Mouse (Mus musculus): ENCODE measurements around the gene Slc6a16. TPM values are rescaled to one million over a fixed set of nuclear protein-coding genes. Genes with fewer than 3 reads are reported as not detected.

Gene Slc6a16
- polyA plus RNA-seq, 1 experiment from 2014 or later, result not detected

- Histone ChIP-seq H3K4me1 (replicated peaks; ENCODE audit: control insufficient read depth, insufficient read depth, low read length) (no peaks in the 10 kb centered on the region), H3K4me3 (ENCODE audit: low read depth, low read length) (no peak overlapping the region), H3K9me3 (ENCODE audit: control insufficient read depth) (no peaks in the 10 kb centered on the region), H3K36me3 (ENCODE audit: control insufficient read depth, insufficient read depth) (no peaks in the 10 kb centered on the region), H3K27me3 (replicated peaks; ENCODE audit: control insufficient read depth, insufficient read depth, low read length) (peaks cover 19% of the 10 kb centered on the region; the same call in 1 of the 2 replicates), H3K9ac (ENCODE audit: low read depth, low read length) (no peak overlapping the region), H3K27ac (ENCODE audit: low read depth, low read length) (no peak overlapping the region), H3K4me2 (replicated peaks; ENCODE audit: low read depth) (no peak overlapping the region)
- no peak for ATAC-seq
- 69% methylated on average over 17 of the region's 17 CpGs for whole genome bisulfite sequencing
- TF ChIP-seq CTCF (IDR thresholded peaks at IDR 0.05; ENCODE audit: low read depth), result no peak
Observed at GRCm38 (mm10) chr7:45193871-45194785, 46.8 kb upstream of the Slc6a16 start.

GRCm38 (mm10) chr7:45195341-45196175 lies 45.3 kb upstream of the Slc6a16 start:
- Histone ChIP-seq H3K27ac (ENCODE audit: low read depth, low read length) (no peak overlapping the region), H3K36me3 (ENCODE audit: control insufficient read depth, insufficient read depth) (no peaks in the 10 kb centered on the region), H3K4me1 (replicated peaks; ENCODE audit: control insufficient read depth, insufficient read depth, low read length) (no peaks in the 10 kb centered on the region), H3K4me3 (ENCODE audit: low read depth, low read length) (no peak overlapping the region), H3K27me3 (replicated peaks; ENCODE audit: control insufficient read depth, insufficient read depth, low read length) (peaks cover 6% of the 10 kb centered on the region; the same call in 1 of the 2 replicates), H3K4me2 (replicated peaks; ENCODE audit: low read depth) (no peak overlapping the region), H3K9me3 (ENCODE audit: control insufficient read depth) (no peaks in the 10 kb centered on the region), H3K9ac (ENCODE audit: low read depth, low read length) (no peak overlapping the region)
- 71% methylated on average over 13 of the region's 13 CpGs for WGBS
- no peak for TF ChIP-seq CTCF (IDR thresholded peaks at IDR 0.05; ENCODE audit: low read depth)
- no peak for ATAC-seq

DNA sequence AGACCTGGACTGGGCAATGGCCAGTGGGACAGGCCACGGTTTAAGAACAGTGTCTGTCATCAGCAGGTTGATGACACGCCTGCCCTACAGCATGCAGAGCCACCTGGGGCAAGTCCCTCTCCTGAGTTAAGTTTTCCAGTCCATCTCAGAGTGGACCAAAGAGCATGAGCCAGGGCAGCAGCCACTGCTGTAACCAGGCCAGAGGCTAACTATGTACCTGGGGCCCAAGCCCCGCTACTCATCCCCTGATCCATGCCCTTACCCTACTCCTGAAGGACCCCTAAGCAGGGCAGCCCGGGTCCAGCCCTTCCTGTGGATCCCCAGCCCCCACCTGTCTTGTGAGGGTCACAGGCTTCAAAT lies 44.7 kb upstream of the Slc6a16 start:
- no peak overlapping the region for H3K4me2 ChIP-seq (replicated peaks; ENCODE audit: low read depth)
- no peak overlapping the region for H3K9ac ChIP-seq (ENCODE audit: low read depth, low read length)
- H3K4me1 ChIP-seq (replicated peaks; ENCODE audit: control insufficient read depth, insufficient read depth, low read length), result no peaks in the 10 kb centered on the region
- no peak for ATAC-seq
- H3K36me3 ChIP-seq (ENCODE audit: control insufficient read depth, insufficient read depth), result no peaks in the 10 kb centered on the region
- peaks cover 3% of the 10 kb centered on the region; the same call in 1 of the 2 replicates for H3K27me3 ChIP-seq (replicated peaks; ENCODE audit: control insufficient read depth, insufficient read depth, low read length)
- H3K4me3 ChIP-seq (ENCODE audit: low read depth, low read length), result no peak overlapping the region
- 85% methylated on average over 4 of the region's 4 CpGs for WGBS
- H3K9me3 ChIP-seq (ENCODE audit: control insufficient read depth), result no peaks in the 10 kb centered on the region
- TF ChIP-seq CTCF (IDR thresholded peaks at IDR 0.05; ENCODE audit: low read depth), result no peak
- no peak overlapping the region for H3K27ac ChIP-seq (ENCODE audit: low read depth, low read length)

GRCm38 (mm10) chr7:45196994-45197393 lies 43.9 kb upstream of the Slc6a16 start:
- Histone ChIP-seq H3K9me3 (ENCODE audit: control insufficient read depth) (no peaks in the 10 kb centered on the region), H3K9ac (ENCODE audit: low read depth, low read length) (no peak overlapping the region), H3K4me3 (ENCODE audit: low read depth, low read length) (no peak overlapping the region), H3K36me3 (ENCODE audit: control insufficient read depth, insufficient read depth) (no peaks in the 10 kb centered on the region), H3K27ac (ENCODE audit: low read depth, low read length) (no peak overlapping the region), H3K4me2 (replicated peaks; ENCODE audit: low read depth) (no peak overlapping the region), H3K4me1 (replicated peaks; ENCODE audit: control insufficient read depth, insufficient read depth, low read length) (no peaks in the 10 kb centered on the region), H3K27me3 (replicated peaks; ENCODE audit: control insufficient read depth, insufficient read depth, low read length) (peaks cover 3% of the 10 kb centered on the region; the same call in 1 of the 2 replicates)
- ATAC-seq, result no peak
- 73% methylated on average over 5 of the region's 5 CpGs for WGBS
- no peak for TF ChIP-seq CTCF (IDR thresholded peaks at IDR 0.05; ENCODE audit: low read depth)

DNA sequence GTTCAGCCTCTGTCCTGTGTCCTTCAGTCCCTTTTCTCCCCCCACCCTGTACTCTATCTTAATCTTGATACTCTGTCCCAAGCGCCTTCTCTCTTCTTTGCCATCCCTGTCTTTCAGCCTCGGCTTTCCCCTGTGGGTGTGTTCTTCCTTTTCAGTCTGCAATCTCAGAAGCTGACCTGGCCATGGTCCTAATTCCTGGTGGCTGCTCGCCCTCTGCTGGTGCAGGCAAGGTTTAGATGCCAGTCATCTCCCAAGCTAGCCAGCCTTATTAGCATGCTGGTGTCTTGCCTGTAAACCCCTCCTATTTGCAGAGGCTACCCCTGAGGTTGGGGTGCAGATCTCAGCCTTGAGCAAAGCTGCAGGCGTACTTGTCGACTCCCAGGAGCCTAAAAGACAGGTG lies 42.5 kb upstream of the Slc6a16 start:
- H3K9ac ChIP-seq (ENCODE audit: low read depth, low read length), result no peak overlapping the region
- peak; percentile 28; the same call in 1 of the 2 replicates for ATAC-seq
- no peaks in the 10 kb centered on the region for H3K4me1 ChIP-seq (replicated peaks; ENCODE audit: control insufficient read depth, insufficient read depth, low read length)
- no peak overlapping the region for H3K4me2 ChIP-seq (replicated peaks; ENCODE audit: low read depth)
- H3K27me3 ChIP-seq (replicated peaks; ENCODE audit: control insufficient read depth, insufficient read depth, low read length), result peaks cover 6% of the 10 kb centered on the region; the same call in 1 of the 2 replicates
- peak; percentile 95 for TF ChIP-seq CTCF (IDR thresholded peaks at IDR 0.05; ENCODE audit: low read depth)
- 13% methylated on average over 5 of the region's 5 CpGs for WGBS
- no peak overlapping the region for H3K4me3 ChIP-seq (ENCODE audit: low read depth, low read length)
- H3K9me3 ChIP-seq (ENCODE audit: control insufficient read depth), result no peaks in the 10 kb centered on the region
- no peaks in the 10 kb centered on the region for H3K36me3 ChIP-seq (ENCODE audit: control insufficient read depth, insufficient read depth)
- no peak overlapping the region for H3K27ac ChIP-seq (ENCODE audit: low read depth, low read length)

DNA sequence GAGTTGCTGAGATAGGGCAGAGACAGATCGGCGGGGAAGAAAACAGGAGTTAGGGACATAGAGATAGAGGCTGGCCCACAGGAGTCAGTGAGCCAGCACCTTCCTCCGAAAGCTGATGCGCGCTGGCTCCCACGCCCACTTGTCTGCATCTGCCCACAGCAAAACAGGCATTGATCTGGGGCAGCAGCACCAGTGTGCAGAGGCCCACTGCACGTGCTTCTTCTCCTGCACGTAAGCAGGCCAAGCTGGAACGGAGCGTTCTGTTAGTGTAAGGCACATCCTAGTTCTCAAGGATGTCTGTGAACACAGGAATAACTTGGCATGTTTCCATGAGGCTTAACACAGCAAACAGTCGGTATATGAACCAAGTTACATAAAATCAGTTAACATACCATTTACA lies 41.9 kb upstream of the Slc6a16 start:
- WGBS, result 75% methylated on average over 11 of the region's 11 CpGs
- ATAC-seq, result no peak
- H3K4me1 ChIP-seq (replicated peaks; ENCODE audit: control insufficient read depth, insufficient read depth, low read length), result no peaks in the 10 kb centered on the region
- TF ChIP-seq CTCF (IDR thresholded peaks at IDR 0.05; ENCODE audit: low read depth), result no peak
- no peaks in the 10 kb centered on the region for H3K36me3 ChIP-seq (ENCODE audit: control insufficient read depth, insufficient read depth)
- H3K27me3 ChIP-seq (replicated peaks; ENCODE audit: control insufficient read depth, insufficient read depth, low read length), result peaks cover 9% of the 10 kb centered on the region; the same call in 1 of the 2 replicates
- H3K4me3 ChIP-seq (ENCODE audit: low read depth, low read length), result no peak overlapping the region
- H3K9ac ChIP-seq (ENCODE audit: low read depth, low read length), result no peak overlapping the region
- no peaks in the 10 kb centered on the region for H3K9me3 ChIP-seq (ENCODE audit: control insufficient read depth)
- H3K27ac ChIP-seq (ENCODE audit: low read depth, low read length), result no peak overlapping the region
- no peak overlapping the region for H3K4me2 ChIP-seq (replicated peaks; ENCODE audit: low read depth)

Data from intestine, postnatal 0 days (tissue).